Mouse (Mus musculus) forebrain, postnatal 0 days (tissue): Measurements from ENCODE around the gene Alpk1. TPM values are rescaled to one million over a fixed set of nuclear protein-coding genes. Genes with fewer than 3 reads are reported as not detected.

Source experiments
- ATAC-seq: fragments of 200-750 bp; cut with Nextera tagmentation; 2 replicates; pipeline ENCODE4 v1.8.0; 2017; ENCODE audit warnings: mild to moderate bottlenecking, moderate library complexity
- DNase-seq: peaks from one replicate; pipeline ENCODE4 v3.0.0-alpha.2; 2015
- H3K27ac ChIP-seq: fragments of 300-500 bp; sonication (generic); 2 replicates; pipeline ENCODE4 v1.5.1; 2014; ENCODE audit warnings: low read depth, mild to moderate bottlenecking, antibody characterized with exemption, low read length, moderate library complexity, mixed read lengths
- H3K27me3 ChIP-seq: fragments of 300-500 bp; sonication (generic); 2 replicates; pipeline ENCODE4 v1.6.1; 2014; ENCODE audit warnings: mild to moderate bottlenecking, low read length, mixed read lengths; ENCODE audit not compliant: insufficient read depth
- H3K36me3 ChIP-seq: fragments of 300-500 bp; sonication (generic); 2 replicates; pipeline ENCODE4 v1.6.1; 2014; ENCODE audit warnings: mild to moderate bottlenecking, moderate library complexity; ENCODE audit not compliant: insufficient read depth
- H3K4me1 ChIP-seq: fragments of 300-500 bp; sonication (generic); 2 replicates; pipeline ENCODE4 v1.6.1; 2014; ENCODE audit warnings: antibody characterized with exemption; ENCODE audit not compliant: insufficient read depth
- H3K4me2 ChIP-seq: fragments of 300-500 bp; sonication (generic); 2 replicates; pipeline ENCODE4 v1.6.1; 2014; ENCODE audit warnings: low read depth, mild to moderate bottlenecking, moderate library complexity
- H3K4me3 ChIP-seq: fragments of 300-500 bp; sonication (generic); 2 replicates; pipeline ENCODE4 v1.5.1; 2014; ENCODE audit warnings: low read depth, low read length, mixed read lengths
- H3K9ac ChIP-seq: fragments of 300-500 bp; sonication (generic); 2 replicates; pipeline ENCODE4 v1.6.1; 2014; ENCODE audit warnings: mild to moderate bottlenecking
- H3K9me3 ChIP-seq: fragments of 300-500 bp; sonication (generic); 2 replicates; pipeline ENCODE4 v1.6.1; 2016; ENCODE audit warnings: low read length
- CTCF ChIP-seq: sonication (generic); IDR thresholded peaks from 2 replicates; pipeline ENCODE4 v1.5.1; 2016; ENCODE audit warnings: antibody characterized with exemption, control low read depth, low read depth
- WGBS: fragments of 180-500 bp; shearing (Covaris S2); extraction: QIAGEN DNeasy Blood & Tissue Kit; methylation state at CpG from one replicate; pipeline ENCODE4 v1.1.7; 2014; 5-methylcytosine and 5-hydroxymethylcytosine counted together
- polyA plus RNA-seq: library from polyadenylated mRNA; unstranded; fragments of >200 nt; fragmentation: Nextera tagmentation; extraction: Ambion mirVana; gene quantifications from 2 replicates; pipeline ENCODE4 v1.2.1, GENCODE M21; 2015
- total RNA-seq: library from RNA; depleted of rRNA; stranded (reverse); fragments of >200 nt; gene quantifications from 2 replicates; pipeline ENCODE4 v1.2.3, GENCODE M21; 2014

Gene Alpk1
- total and polyA plus RNA-seq, 2 experiments from 2014 or later = 0.30 to 3.5 TPM

GRCm38 (mm10) chr3:127634984-127635349 is 145.4 kb downstream of the Alpk1 start:
- Histone ChIP-seq H3K4me3 (peak overlapping the region; percentile 50; the same call in 1 of the 2 replicates), H3K9me3 (no peaks in the 10 kb centered on the region), H3K27ac (no peak overlapping the region), H3K27me3 (peaks cover 37% of the 10 kb centered on the region; the same call in 1 of the 2 replicates), H3K36me3 (no peaks in the 10 kb centered on the region), H3K9ac (no peak overlapping the region), H3K4me1 (peaks cover 9% of the 10 kb centered on the region; the same call in 1 of the 2 replicates), H3K4me2 (peak overlapping the region; percentile 86; the same call in 1 of the 2 replicates)
- WGBS = 11% methylated on average over 3 of the region's 3 CpGs
- ATAC-seq (no peak), DNase-seq (no peak)
- no peak for TF ChIP-seq CTCF

GRCm38 (mm10) chr3:127634101-127634983 is 146.0 kb downstream of the Alpk1 start:
- Histone ChIP-seq H3K9me3 (no peaks in the 10 kb centered on the region), H3K9ac (peak overlapping the region; percentile 56), H3K36me3 (no peaks in the 10 kb centered on the region), H3K4me2 (peak overlapping the region; percentile 86), H3K4me1 (0 out of 2 replicates have a peak, but pooled peaks cover 6% of the 10 kb centered on the region), H3K27me3 (peaks cover 35% of the 10 kb centered on the region; the same call in 1 of the 2 replicates), H3K27ac (peak overlapping the region; percentile 51), H3K4me3 (peak overlapping the region; percentile 50)
- TF ChIP-seq CTCF = peak; percentile 93
- peak; percentile 87 for DNase-seq
- WGBS = 1% methylated on average over 58 of the region's 58 CpGs
- peak; percentile 89 for ATAC-seq

DNA sequence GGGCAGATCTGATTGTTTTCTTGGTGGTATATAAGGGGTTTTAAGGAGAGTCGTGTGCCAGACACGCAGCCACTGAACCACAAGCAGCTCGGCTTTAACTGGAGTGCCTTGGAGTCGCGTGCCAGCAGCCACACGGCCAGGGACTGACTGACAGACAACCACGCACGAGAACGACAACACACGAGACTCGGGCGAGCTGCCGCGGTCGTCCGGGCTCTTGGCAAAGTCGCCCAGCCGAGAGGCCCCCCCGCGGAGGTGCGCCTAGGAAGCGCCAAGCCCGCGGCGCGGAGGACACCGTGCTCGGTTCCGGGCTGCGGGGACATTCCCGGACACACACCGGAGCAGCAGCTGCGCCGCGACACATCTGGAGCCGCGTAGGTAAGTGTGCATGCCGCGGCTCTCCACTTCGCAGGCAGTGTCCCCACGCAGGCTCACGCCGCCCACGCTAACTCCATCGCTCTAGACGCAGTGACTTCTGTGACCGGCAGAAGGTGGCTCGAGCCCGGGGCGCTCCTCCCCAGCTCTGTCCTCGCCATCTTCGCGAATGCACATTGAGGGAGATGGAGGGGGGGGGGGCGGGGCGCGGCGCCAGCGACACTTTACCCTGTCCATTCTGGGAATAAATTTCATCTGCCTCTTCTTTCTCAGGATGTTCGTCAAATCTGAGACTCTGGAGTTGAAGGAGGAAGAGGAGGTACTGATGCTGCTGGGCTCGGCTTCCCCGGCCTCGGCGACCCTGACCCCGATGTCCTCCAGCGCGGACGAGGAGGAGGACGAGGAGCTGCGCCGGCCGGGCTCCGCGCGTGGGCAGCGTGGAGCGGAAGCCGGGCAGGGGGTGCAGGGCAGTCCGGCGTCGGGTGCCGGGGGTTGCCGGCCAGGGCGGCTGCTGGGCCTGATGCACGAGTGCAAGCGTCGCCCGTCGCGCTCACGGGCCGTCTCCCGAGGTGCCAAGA is 147.0 kb downstream of the Alpk1 start, which contains the start of gene Neurog2:
Neurog2 (plus strand) TSS at position 56 of the 953 bp plus-strand sequence.
- Histone ChIP-seq H3K9me3 (no peaks in the 10 kb centered on the region), H3K4me2 (peak within 1 kb of the TSS; percentile 86), H3K27me3 (peaks cover 35% of the 10 kb centered on the region), H3K27ac (peak within 1 kb of the TSS; percentile 51), H3K4me3 (peak within 1 kb of the TSS; percentile 50), H3K9ac (peak within 1 kb of the TSS; percentile 56), H3K4me1 (0 out of 2 replicates have a peak, but pooled peaks cover 6% of the 10 kb centered on the region), H3K36me3 (no peaks in the 10 kb centered on the region)
- no peak for DNase-seq
- peak; percentile 41 for ATAC-seq
- TF ChIP-seq CTCF = no peak
- WGBS = under 1% methylated on average over 92 of the region's 92 CpGs

- Histone ChIP-seq H3K27ac (peak overlapping the region; percentile 50; the same call in 1 of the 2 replicates), H3K27me3 (peaks cover 36% of the 10 kb centered on the region), H3K36me3 (no peaks in the 10 kb centered on the region), H3K4me2 (peak overlapping the region; percentile 86), H3K9ac (peak overlapping the region; percentile 56), H3K4me1 (0 out of 2 replicates have a peak, but pooled peaks cover 6% of the 10 kb centered on the region), H3K4me3 (peak overlapping the region; percentile 50), H3K9me3 (no peaks in the 10 kb centered on the region)
- peak; percentile 71 for DNase-seq
- WGBS = 1% methylated on average over 32 of the region's 32 CpGs
- no peak for TF ChIP-seq CTCF
- ATAC-seq = peak; percentile 58
Measured at GRCm38 (mm10) chr3:127632531-127632930, 147.8 kb downstream of the Alpk1 start.

- no peak for ATAC-seq
- Histone ChIP-seq H3K4me2 (peak overlapping the region; percentile 86), H3K4me1 (0 out of 2 replicates have a peak, but pooled peaks cover 6% of the 10 kb centered on the region), H3K27ac (no peak overlapping the region), H3K27me3 (peaks cover 37% of the 10 kb centered on the region), H3K9ac (no peak overlapping the region), H3K36me3 (no peaks in the 10 kb centered on the region), H3K4me3 (no peak overlapping the region), H3K9me3 (no peaks in the 10 kb centered on the region)
- TF ChIP-seq CTCF = no peak
- under 1% methylated on average over 10 of the region's 10 CpGs for WGBS
- no peak for DNase-seq
Measured at GRCm38 (mm10) chr3:127631582-127631981, 148.7 kb downstream of the Alpk1 start.

- no peak for TF ChIP-seq CTCF
- peaks cover 37% of the 10 kb centered on the region for H3K27me3 ChIP-seq
- ATAC-seq (no peak), DNase-seq (no peak)
- peak overlapping the region; percentile 86; the same call in 1 of the 2 replicates for H3K4me2 ChIP-seq
- no peaks in the 10 kb centered on the region for H3K36me3 ChIP-seq
- H3K4me3 ChIP-seq = no peak overlapping the region
- H3K27ac ChIP-seq = no peak overlapping the region
- 0 out of 2 replicates have a peak, but pooled peaks cover 6% of the 10 kb centered on the region for H3K4me1 ChIP-seq
- H3K9me3 ChIP-seq = no peaks in the 10 kb centered on the region
- H3K9ac ChIP-seq = no peak overlapping the region
- 17% methylated on average over 17 of the region's 17 CpGs for WGBS
Measured at GRCm38 (mm10) chr3:127630735-127631372, 149.5 kb downstream of the Alpk1 start.
